Mouse (Mus musculus) erythroblast, embryonic 14.5 days (primary cell): ENCODE results near the gene Vhl. TPM values are rescaled to one million over a fixed set of nuclear protein-coding genes. Genes with fewer than 3 reads are reported as not detected.

Source experiments
- H3K27me3 ChIP-seq: 2 replicates; pipeline ENCODE4 v1.6.1; 2012; ENCODE audit warnings: inconsistent platforms; ENCODE audit not compliant: control insufficient read depth
- H3K36me3 ChIP-seq: 2 replicates; pipeline ENCODE4 v1.6.1; 2012; ENCODE audit warnings: mild to moderate bottlenecking, inconsistent platforms; ENCODE audit not compliant: control insufficient read depth
- H3K4me1 ChIP-seq: 2 replicates; pipeline ENCODE4 v1.6.1; 2012; ENCODE audit warnings: inconsistent platforms; ENCODE audit not compliant: control insufficient read depth
- H3K4me3 ChIP-seq: replicated peaks from 2 replicates; pipeline ENCODE3; 2012; ENCODE audit warnings: moderate library complexity, mild to moderate bottlenecking, inconsistent platforms
- H3K9me3 ChIP-seq: 2 replicates; pipeline ENCODE4 v1.6.1; 2012; ENCODE audit warnings: low read length, inconsistent platforms, mixed read lengths; ENCODE audit not compliant: control insufficient read depth
- GATA1 ChIP-seq: IDR thresholded peaks from 2 replicates; pipeline ENCODE4 v1.6.1; 2012; ENCODE audit warnings: low read length, inconsistent platforms, mixed read lengths
- TAL1 ChIP-seq: IDR thresholded peaks from 3 replicates; pipeline ENCODE4 v1.6.1; 2012; ENCODE audit warnings: low read length, inconsistent platforms, mixed read lengths
- polyA plus RNA-seq: library from polyadenylated mRNA; stranded (reverse); fragments of >175 nt; gene quantifications from 2 replicates; pipeline ENCODE4 v1.2.3, GENCODE M21; 2012

Gene Vhl
- polyA plus RNA-seq, 1 experiment = 0.21 TPM

DNA sequence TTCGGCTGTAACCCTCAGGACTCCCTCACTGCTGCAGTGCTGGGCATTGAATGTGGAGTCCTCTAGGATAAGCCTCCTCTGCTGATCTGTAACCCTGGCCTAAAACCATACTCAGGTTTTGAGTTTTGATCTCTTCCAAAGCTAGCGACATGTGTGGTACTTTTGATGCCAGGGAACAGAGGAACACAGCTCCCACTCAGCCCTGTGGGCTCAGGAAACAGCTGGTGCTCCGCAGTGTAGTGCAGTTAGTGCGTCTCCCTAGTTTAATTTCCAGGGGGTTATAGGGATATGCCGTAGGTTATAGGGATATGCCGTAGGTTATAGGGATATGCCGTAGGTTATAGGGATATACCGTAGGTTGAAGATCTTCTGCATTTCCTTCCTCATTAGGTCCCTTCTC, 8.8 kb upstream of the Vhl start:
- Histone ChIP-seq H3K4me3 (no peak overlapping the region), H3K27me3 (no peaks in the 10 kb centered on the region), H3K4me1 (peaks cover 9% of the 10 kb centered on the region), H3K36me3 (peaks cover 82% of the 10 kb centered on the region), H3K9me3 (peaks cover 3% of the 10 kb centered on the region; the same call in 1 of the 2 replicates)
- no peak for TF ChIP-seq GATA1
- TF ChIP-seq TAL1 = no peak

DNA sequence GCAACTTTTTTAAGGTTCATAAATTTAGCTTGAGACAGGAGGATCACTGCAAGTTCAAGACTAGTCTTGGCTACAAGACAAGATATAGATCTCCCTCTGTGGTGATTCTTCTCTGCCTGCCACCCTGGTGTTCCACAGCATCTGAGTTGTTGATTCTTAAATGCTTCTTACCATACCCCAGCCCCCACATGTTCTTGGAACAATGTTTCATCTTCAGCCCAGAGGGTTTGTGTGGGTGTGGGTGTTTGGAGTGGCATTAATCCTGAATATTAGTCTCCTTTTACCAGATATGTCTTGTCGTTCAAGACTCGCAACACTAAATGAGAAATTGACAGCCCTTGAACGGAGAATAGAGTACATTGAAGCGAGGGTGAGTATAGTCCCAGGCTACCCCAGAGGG, 8.3 kb upstream of the Vhl start:
- Histone ChIP-seq H3K36me3 (peaks cover 78% of the 10 kb centered on the region), H3K4me1 (peaks cover 6% of the 10 kb centered on the region), H3K27me3 (no peaks in the 10 kb centered on the region), H3K9me3 (peaks cover 3% of the 10 kb centered on the region; the same call in 1 of the 2 replicates), H3K4me3 (no peak overlapping the region)
- TF ChIP-seq GATA1 (no peak), TAL1 (no peak)

GRCm38 (mm10) chr6:113623386-113623785, 373 bp upstream of the Vhl start:
- TF ChIP-seq GATA1 = peak; percentile 20; the same call in 1 of the 2 replicates
- TF ChIP-seq TAL1 = no peak
- H3K27me3 ChIP-seq = no peaks in the 10 kb centered on the region
- H3K36me3 ChIP-seq = peaks cover 21% of the 10 kb centered on the region
- peaks cover 26% of the 10 kb centered on the region for H3K4me1 ChIP-seq
- H3K4me3 ChIP-seq = peak overlapping the region; percentile 92
- no peaks in the 10 kb centered on the region for H3K9me3 ChIP-seq

DNA sequence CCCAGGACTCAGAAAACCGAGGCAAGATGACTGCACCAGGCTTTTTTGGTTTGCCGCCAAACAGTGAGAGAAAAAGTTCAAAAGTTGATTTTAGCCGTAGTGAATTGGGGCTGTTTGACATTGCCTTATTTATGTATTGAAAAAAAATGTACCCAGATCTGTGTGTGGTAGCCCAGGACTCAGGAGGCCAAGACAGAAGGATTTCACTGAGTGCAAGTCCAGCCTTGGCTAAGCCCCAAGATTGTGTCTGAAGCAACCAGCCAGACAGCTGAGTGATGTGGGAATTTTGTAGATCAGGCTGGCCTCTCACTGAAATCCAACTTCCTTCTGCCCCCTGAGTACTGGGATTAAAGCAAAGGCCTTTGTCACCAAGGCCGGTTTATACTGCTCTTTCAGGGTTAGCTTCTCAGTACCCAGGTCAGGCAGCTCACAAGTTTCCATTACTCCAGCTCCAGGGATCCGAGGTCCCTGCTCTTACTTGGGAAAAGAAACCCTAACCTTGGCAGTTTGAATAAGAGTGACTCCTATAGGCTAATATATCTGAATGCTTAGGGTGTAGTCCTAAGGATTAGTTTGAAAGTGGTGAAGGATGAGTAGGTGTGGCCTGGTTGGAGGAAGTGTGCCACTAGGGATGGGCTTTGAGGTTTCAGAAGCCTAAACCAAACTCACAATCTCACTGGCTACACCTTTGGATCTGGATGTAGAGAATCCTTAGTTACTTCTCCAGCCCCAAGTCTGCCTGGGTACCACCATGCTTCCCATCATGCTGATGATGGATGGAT, 1.4 kb downstream of the Vhl start:
- TF ChIP-seq GATA1 (no peak), TAL1 (no peak)
- Histone ChIP-seq H3K9me3 (no peaks in the 10 kb centered on the region), H3K27me3 (no peaks in the 10 kb centered on the region), H3K4me1 (peaks cover 26% of the 10 kb centered on the region), H3K4me3 (peak overlapping the region; percentile 92), H3K36me3 (peaks cover 32% of the 10 kb centered on the region)

DNA sequence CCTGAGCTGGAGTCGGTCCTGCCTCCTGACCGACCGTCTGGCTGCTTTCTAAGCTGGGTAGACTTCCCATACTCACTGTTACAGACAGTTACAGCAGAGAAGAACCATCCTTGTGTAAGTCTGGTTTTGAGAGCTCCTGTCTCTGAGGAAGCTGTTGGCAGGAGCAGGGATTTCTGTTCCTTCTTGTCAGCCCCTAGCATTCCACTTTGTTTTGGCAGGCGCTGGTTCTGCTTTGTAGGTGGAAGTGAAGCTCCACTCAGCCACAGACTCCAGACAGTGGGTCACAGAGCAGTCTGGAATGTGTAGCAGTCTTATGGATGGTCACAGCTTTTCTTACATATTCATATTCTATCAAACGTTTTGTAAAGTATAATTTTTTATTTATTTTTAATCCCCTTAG, 6.6 kb downstream of the Vhl start:
- H3K9me3 ChIP-seq = no peaks in the 10 kb centered on the region
- H3K4me1 ChIP-seq = peaks cover 8% of the 10 kb centered on the region
- H3K36me3 ChIP-seq = peaks cover 54% of the 10 kb centered on the region
- no peak for TF ChIP-seq TAL1
- no peak for TF ChIP-seq GATA1
- H3K4me3 ChIP-seq = no peak overlapping the region
- H3K27me3 ChIP-seq = no peaks in the 10 kb centered on the region

GRCm38 (mm10) chr6:113632863-113633262, 9.1 kb downstream of the Vhl start:
- Histone ChIP-seq H3K36me3 (peaks cover 42% of the 10 kb centered on the region), H3K9me3 (no peaks in the 10 kb centered on the region), H3K27me3 (no peaks in the 10 kb centered on the region), H3K4me3 (no peak overlapping the region), H3K4me1 (peaks cover 8% of the 10 kb centered on the region)
- TF ChIP-seq TAL1 = no peak
- TF ChIP-seq GATA1 = no peak

- Histone ChIP-seq H3K36me3 (no peaks in the 10 kb centered on the region), H3K9me3 (no peaks in the 10 kb centered on the region), H3K4me1 (peaks cover 52% of the 10 kb centered on the region), H3K4me3 (peak within 1 kb of the TSS; percentile 76), H3K27me3 (no peaks in the 10 kb centered on the region)
- TF ChIP-seq GATA1 = no peak
- 0 out of 3 replicates have a peak, but pooled peaks have one; percentile 11 for TF ChIP-seq TAL1
Observed at GRCm38 (mm10) chr6:113638302-113639040, 14.7 kb downstream of the Vhl start, which contains the start of gene Irak2. Irak2 (plus strand) TSS chr6:113638467.

GRCm38 (mm10) chr6:113639201-113639600, 15.4 kb downstream of the Vhl start:
- no peaks in the 10 kb centered on the region for H3K9me3 ChIP-seq
- TF ChIP-seq GATA1 = no peak
- H3K4me3 ChIP-seq = peak overlapping the region; percentile 42
- no peaks in the 10 kb centered on the region; the same call in 1 of the 2 replicates for H3K36me3 ChIP-seq
- peaks cover 52% of the 10 kb centered on the region for H3K4me1 ChIP-seq
- H3K27me3 ChIP-seq = no peaks in the 10 kb centered on the region

- no peak for TF ChIP-seq TAL1
- TF ChIP-seq GATA1 = no peak
- peaks cover 44% of the 10 kb centered on the region for H3K4me1 ChIP-seq
- H3K27me3 ChIP-seq = no peaks in the 10 kb centered on the region
- no peaks in the 10 kb centered on the region for H3K9me3 ChIP-seq
- H3K36me3 ChIP-seq = peaks cover 5% of the 10 kb centered on the region
- no peak overlapping the region for H3K4me3 ChIP-seq
Observed at GRCm38 (mm10) chr6:113642605-113643004, 18.8 kb downstream of the Vhl start.
